Mouse (Mus musculus) kidney, embryonic 14.5 days (tissue): ENCODE results near the gene Pif1. TPM values are rescaled to one million over a fixed set of nuclear protein-coding genes. Genes with fewer than 3 reads are reported as not detected.

Source experiments
- polyA plus RNA-seq: library from polyadenylated mRNA; unstranded; fragments of >200 nt; fragmentation: Nextera tagmentation; extraction: Ambion mirVana; gene quantifications from 2 replicates; pipeline ENCODE4 v1.2.1, GENCODE M21; 2014

Gene Pif1
- polyA plus RNA-seq, 1 experiment from 2014 or later = 12.5 TPM

Other genes starting within 250 kb of the Pif1 start
- gene Pdcd7, start 241.1 kb upstream of the Pif1 start, polyA plus RNA-seq = 15.0 and 15.2 TPM in 2 replicates
- 0.62 TPM in 1 of 2 replicates, not detected in the other for gene Ubap1l, start 226.1 kb upstream of the Pif1 start, polyA plus RNA-seq
- 1.3 and 1.4 TPM in 2 replicates for gene Kbtbd13, start 195.5 kb upstream of the Pif1 start, polyA plus RNA-seq
- gene Rasl12, start 188.7 kb upstream of the Pif1 start, polyA plus RNA-seq = 8.2 and 11.7 TPM in 2 replicates
- 0.53 and 0.59 TPM in 2 replicates for gene Slc51b, start 164.2 kb upstream of the Pif1 start, polyA plus RNA-seq
- 18.1 and 22.0 TPM in 2 replicates for gene Mtfmt, start 151.4 kb upstream of the Pif1 start, polyA plus RNA-seq
- 114 and 116 TPM in 2 replicates for gene Spg21, start 126.2 kb upstream of the Pif1 start, polyA plus RNA-seq
- not detected in 2 replicates for gene Ankdd1a, start 67.0 kb upstream of the Pif1 start, polyA plus RNA-seq
- gene Plekho2, start 7.1 kb upstream of the Pif1 start, polyA plus RNA-seq = 10.8 and 14.1 TPM in 2 replicates
- 22.4 and 29.1 TPM in 2 replicates for gene Rbpms2, start 42.5 kb downstream of the Pif1 start, polyA plus RNA-seq
- 194 and 204 TPM in 2 replicates for gene Oaz2, start 80.8 kb downstream of the Pif1 start, polyA plus RNA-seq
- gene Zfp609, start 240.4 kb downstream of the Pif1 start, polyA plus RNA-seq = 9.1 and 10.0 TPM in 2 replicates